Mouse (Mus musculus) fat pad, adult 2 months (tissue): Measurements from ENCODE around the gene Cd84.
"Not testable (repeated sequence)": the region's sequence is repeated elsewhere in the genome, so short reads cannot be mapped to it uniquely, and the experiment has no call there.

Source experiments
- DNase-seq: peaks from one replicate; pipeline ENCODE4 v3.0.0-alpha.2; 2011; ENCODE audit warnings: low read depth, low spot score; ENCODE audit errors: extremely low read depth

Gene Cd84

DNA sequence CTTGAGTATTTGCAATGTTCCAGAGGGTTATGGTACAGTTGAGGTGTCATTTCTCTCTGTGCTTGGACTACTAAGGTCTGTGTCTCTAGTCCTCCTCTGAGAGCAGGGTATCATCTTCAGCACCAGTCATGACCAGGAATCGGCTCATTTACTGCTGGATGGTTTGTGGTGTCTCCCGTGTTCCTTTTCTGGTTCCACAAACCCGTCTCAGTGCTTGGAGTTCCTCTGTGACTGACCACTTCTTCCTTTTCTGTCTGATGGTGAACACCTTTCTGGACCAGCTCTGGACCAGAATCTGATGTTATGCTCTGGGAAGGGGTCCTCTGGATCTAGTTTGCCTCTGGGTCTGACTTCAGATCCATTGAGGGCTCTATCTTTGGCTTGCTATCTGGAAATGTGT, at the start of gene Cd84:
Gene Cd84, plus strand, starts transcription at position 210 of the 400 bp plus-strand sequence.
- DNase-seq = no peak

DNA sequence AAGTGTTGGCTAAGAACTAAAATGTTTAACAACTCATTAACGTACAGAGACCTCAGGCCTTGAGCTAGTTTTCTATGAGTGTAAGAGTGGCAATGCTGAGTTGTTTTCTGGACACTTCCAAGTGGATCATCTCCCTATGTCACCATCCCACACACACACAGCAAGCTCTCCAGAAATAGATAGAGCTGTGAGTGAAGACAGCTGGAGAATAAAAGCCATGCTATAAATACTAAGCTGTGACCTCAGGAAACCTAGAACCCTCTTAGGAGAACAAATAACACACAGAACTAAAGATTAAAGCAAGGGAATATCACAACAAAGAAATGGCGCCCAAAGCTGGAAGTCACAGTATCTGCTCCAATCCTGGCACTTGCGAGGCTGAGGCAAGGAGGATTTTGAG, 48.0 kb upstream of the Cd84 start:
- no peak for DNase-seq

DNA sequence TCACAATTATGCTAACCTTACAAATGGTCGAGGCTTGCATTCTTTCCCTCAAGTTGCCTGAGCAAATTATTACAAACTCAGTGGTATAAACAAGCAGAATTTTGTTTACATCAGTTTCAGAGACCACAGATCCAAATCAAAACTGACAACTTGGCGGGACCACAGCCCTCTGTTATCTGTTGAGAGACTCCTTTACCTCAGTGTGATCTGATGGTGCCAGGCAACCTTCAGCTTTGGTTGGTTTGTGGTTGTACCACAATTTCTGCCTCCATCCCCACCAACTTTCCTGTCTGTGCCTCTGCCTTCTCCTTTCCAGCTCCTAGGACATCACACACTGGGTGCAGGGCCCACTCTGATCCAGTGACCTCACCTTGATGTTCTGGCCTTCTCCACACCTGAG, 43.3 kb upstream of the Cd84 start:
- no peak for DNase-seq

DNA sequence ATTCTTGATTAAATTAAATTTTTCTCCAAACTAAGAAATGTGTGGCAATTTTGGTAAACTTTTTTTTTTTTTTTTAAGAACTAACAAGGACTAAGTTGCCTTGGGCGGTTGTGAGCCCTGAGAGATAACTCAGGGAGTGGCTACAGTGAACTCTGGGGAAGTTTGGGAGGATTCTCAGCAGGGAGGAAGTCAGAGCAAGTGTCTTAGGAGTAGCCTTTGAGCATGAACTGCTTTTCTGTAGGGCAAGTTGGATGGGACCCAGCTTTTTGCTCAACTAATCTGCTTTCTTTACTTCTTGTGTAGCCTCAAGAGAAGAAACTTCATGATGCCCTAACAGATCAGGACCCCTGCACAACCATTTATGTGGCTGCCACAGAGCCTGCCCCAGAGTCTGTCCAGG, 41.7 kb upstream of the Cd84 start:
- DNase-seq = no peak

DNA sequence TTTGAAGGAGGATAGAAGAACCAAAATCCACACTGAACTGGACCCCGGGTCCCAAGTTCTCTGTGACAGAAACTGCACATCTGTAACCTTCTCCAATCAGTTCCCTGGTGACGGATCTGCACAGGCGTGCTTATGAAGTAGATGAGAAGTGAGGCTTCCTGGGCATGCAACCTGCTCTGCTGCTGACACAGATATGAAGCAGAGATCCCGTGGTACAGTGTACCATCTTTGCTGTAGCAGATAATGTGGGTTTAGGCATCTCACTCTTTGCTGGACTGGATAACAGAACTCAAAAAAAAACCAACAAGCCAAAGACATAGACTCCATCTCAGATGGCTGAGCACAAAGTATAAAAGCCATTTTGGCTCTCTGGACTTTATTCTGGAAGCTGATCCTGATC, 39.8 kb upstream of the Cd84 start:
- DNase-seq = no peak

DNA sequence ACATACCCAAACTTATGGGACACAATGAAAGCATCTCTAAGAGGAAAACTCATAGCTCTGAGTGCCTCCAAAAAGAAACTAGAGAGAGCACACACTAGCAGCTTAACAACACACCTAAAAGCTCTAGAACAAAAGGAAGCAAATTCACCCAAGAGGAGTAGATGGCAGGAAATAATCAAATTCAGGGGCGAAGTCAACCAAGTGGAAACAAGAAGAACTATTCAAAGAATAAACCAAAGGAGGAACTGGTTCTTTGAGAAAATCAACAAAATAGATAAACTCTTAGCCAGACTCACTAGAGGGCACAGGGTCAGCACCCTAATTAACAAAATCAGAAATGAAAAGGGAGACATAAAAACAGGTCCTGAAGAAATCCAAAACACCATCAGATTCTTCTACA, 28.4 kb upstream of the Cd84 start:
- DNase-seq = not testable (repeated sequence)

DNA sequence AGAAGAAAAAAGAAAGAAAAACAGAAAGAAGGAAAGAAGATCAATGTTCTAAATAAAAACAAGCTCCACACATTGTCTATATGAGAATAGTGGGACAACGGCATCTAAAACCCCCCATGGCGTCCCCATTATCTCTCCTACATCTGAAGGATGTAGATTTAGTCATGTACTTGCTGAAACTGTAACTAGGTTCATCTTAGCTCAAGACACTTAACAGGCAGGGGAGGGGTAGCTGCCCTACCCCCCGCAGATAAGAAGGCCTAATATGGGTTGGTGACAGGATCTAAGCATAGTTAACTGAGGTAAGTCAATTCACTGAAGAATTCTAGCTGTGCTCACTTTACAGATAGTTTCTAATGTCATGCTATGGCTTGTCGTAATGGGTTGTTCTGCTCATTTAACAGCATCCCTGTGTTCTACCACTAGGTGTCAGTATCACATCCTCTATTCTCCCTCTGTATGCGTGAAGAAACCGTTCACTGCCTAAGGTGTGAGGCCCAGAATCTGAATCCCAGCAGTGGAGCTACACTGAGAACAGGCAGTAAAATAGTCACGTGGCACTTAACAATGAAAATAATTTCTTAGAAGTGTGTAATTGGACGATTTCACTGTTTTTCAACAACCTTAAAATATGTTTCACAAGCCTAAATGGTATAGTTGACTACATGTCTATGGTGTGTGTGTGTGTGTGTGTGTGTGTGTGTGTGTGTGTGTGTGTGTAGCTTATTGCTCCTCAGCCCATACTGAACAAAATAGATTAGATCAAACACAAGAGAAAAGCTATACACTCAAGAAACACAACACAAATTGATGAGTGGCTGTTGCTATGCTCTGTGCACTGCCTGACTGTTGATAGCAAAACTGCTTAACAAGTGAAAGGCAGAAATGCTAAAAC, 23.7 kb upstream of the Cd84 start:
- no peak for DNase-seq

DNA sequence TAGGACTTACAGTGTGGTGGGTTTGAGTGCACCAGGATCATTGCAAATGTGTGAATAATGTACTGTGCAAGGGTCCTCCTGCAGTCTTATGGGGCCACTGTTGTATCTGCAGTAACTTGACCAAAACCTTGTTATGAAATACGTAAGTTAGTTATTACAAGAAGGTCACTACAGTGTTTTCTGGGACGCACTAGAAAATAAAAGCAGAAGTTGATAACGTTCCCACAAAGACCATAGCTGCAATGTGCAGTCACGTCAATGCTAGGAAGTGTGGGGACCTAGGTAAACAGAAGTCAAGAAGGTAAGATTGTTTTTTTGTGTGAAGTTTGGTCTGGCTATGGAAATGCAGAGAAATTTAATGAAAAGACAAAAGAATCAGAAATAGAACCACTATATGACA, 22.5 kb upstream of the Cd84 start:
- no peak for DNase-seq

DNA sequence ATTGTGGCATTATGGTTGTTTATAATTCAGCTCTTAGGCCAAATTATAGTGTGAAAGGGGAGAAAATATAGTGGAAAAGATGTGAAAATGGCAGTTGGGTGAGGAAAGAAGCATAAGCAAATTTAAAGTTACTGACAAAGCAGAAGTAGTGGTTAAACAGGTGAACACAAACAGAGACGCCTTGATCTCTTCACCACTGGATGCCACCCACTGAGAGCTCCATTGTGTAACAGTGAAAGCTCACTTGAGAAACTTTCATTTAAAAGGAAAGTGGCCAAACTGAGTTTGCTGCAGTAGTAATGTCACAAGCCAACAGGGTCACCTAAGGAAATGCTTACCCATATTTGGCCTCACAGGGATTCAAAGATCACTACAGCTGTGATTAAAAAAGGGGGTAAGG, 18.2 kb upstream of the Cd84 start:
- no peak for DNase-seq

DNA sequence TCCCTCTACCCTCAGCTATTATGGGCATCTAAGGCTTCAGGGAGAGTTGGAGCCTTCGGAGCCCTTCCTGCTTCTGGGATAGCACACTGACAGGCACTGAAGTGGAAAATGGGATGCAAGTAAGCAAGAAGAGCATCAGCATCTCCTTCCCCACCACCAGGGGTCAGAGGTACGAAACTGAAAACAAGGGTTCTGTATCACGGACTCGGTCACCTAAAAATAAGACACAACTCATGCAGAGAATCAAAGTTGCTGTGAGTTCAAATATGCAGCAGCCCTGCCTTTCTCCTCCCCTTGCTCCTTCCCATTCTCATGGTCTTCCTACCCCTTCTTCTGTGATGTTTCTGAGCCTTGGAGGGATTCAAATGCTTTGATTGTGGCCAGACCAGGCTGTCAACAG, 14.0 kb upstream of the Cd84 start:
- no peak for DNase-seq

DNA sequence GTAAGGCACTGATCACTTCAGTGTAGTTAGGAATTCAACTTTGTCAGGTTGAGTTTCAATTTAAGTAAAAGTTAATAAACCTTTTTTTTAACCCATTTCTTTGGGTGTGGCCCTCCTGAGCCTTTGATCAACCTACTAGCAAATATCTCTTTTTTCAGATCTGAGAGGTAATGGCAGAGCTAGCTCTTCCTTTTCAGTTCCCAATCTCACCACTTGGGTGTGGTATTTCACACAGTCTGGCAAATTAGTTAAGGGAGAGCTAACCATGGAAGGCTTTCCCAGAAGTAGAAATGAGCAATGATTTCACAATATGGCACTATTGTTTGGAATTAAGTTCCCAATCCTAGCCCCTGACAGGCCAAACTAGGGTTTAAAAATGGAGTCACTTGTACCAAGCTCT, 13.3 kb upstream of the Cd84 start:
- DNase-seq = no peak

DNA sequence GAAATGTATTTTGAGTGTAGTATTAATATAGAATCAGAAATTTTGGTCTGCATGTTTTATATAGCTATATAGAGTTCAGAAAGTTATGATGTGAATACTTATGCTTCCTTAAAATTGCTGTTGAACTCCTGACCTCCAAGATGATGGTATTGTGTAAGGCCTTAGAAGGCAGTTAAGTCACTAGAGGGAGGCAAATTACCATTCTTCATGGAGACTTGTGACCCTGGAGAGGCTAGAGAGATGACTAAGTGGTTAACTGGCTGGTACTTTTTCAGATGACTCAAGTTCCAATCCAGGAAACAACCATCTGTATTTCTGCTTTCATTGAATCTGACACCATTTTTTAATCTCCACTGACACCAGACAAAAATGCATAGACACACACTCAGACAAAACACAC, 11.8 kb upstream of the Cd84 start:
- DNase-seq = no peak

DNA sequence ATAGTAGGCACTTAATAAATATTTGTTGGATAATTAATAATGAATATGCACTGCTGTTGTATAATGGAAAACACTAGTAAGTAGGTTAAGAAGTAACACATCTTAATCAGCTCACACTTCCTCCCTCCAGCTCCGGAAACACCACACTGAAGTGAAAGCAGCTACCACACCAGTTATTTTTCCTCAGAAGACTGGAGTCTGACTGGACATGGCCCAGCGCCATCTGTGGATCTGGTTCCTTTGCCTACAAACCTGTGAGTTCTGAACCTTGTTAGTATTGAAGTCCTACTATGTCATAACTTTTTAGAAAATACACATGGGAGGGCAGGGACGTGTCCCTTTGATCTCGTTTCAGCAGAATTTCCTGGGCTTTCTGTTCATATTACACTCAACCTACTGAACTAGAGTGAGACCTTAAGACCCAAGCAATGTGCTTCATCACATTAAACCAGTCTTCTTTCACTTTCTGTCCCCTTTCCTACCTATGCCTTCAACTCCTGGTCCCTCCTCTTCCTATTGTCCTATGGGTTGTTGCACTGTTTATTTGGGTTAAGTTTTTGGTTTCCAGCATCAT, 1.0 kb downstream of the Cd84 start:
- DNase-seq = no peak

DNA sequence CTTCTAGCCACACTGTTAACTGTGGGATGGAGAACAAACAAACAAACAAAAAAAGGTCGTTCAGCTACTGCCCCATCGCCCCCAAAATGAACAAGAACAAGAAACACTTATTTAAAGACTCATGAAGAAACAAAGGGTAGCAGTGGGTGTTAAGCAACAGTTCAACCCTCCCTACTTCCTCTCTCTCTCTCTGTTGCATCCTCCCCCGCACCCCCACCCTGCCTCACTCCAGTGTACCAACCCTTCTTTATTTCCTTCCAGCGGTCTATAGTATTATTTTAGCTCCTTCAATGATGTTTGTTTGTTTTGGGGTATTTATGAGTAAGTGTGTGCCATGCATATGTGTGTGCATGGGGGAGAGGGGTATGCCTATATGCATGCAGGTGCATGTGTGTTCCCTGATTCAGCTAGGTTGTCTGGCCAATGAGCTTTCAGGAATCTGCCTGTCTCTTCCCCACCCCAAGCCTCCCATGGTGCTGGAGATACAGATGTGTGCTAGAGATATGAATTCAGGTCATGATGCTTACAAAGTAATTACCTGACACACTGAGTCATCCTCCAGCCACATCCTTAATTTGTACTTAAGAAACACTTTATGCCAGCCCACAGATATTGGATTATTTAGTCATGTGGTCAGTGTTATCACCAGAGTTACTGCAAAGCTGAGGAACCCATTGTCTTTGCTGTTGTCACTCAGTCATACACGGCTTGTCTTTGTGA, 5.7 kb downstream of the Cd84 start:
- DNase-seq = no peak

DNA sequence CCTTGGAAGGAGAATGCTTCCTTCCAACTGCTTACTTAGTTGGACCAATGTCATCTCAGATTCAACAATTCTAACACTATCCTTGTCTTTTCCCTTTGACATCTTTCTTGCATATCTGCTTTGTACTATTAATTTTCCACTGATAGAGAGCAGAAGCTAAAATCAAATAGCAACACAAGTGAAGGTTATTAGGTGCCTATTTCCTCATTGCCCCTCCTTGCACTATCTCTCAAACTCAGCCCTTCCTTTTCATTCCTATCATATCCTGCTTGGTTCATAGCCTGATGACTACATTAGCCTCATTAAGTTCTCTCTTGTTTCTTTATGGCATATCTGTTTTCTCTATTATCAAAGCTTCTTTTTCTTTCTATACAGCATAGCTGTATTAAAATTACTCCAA, 8.7 kb downstream of the Cd84 start:
- DNase-seq = no peak

DNA sequence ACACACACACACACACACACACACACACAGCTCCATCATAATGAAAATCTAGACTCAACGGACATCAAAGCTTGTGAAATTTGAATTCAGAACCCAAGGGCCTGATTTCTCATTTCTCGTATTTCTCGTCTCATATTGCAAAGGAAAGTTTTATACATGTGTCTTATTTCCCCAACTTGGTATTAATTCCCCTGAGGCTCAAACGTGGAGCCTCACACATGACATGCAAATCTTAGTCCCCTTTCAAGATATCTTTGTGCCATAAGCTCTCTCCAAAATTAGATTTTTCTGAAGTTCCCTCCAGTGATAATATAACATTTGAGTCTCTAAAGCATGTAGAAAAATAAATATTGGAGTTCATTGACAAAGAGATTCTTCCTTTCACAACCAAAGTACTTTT, 9.3 kb downstream of the Cd84 start:
- no peak for DNase-seq

DNA sequence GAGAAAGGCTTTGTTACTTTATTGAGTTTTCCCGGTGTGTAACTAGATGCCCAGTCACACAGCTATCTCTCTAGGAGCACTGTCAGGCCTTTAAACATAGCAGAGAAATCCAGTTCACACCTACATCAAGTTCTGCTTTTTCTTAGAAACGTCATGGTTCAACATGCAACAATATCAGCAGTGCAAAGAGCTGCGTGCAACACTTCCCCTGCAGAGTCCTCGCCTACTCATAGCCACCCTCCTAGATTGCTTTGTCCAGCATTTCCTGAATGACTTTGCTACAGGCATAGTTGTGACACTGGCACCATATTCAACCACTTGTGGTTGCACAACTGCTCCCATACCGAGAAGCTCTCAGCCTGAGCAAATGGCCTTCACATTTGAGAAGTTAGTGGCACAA, 10.0 kb downstream of the Cd84 start:
- no peak for DNase-seq

DNA sequence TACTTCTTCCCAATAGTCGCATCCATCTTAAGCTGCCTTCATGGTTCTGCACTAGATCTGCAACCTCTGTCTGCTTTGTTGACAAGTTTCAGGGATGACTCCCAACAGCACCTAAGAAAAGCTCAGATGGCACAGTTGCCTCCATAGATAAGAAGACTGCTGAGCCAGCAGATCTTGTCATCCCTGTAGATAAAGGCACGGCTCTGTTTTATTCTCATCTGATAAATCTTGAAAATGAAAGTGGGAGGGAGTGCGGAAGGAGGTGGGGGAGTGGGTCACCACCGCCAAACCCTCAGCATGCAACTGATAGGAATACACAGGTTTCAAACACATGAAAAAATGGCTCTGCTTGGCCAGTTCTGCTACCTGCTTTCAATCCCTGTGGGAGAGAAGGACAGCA, 26.0 kb downstream of the Cd84 start:
- no peak for DNase-seq

DNA sequence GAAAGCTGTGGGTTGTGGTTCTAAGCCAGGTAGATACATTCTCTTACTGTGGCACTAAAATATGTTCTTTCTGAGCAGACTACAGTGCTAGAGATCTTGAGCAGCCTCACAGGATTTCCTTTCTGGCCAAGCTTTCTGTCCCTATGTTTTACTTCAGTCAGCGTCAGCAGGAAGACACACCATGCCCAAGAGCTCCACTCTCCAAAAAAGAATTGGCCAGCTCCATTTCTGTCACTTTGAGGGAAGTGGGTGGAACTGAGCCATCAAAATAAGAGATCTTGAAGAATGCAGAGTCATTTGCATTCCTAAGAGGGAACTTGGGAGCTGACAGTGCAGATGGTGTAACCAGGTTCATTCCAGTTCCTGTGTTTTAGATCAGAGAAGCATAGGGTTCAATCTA, 47.5 kb downstream of the Cd84 start:
- DNase-seq = no peak

DNA sequence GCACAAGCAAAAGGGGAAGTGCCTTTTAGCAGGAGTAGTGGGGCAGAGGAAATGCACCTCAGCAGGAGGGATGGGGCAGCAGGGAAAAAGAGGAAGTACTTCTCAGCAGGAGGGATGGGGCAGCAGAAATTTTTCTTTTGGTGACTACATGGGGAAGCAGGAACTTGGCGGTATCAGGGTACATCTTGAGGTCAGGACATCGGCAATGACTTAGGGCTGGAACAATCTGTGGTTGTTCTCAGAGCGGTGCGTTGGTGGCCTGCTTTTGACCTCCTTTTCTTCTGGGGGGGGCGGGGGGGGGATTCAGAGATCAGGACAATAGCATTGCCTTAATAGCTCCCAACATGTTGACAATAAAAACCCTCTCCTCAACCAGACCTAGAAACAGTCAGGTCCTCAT, 55.9 kb downstream of the Cd84 start, which contains the start of gene Gm10521:
Gene Gm10521, plus strand, starts transcription at position 301 of the 400 bp plus-strand sequence.
- DNase-seq = not testable (repeated sequence)

DNA sequence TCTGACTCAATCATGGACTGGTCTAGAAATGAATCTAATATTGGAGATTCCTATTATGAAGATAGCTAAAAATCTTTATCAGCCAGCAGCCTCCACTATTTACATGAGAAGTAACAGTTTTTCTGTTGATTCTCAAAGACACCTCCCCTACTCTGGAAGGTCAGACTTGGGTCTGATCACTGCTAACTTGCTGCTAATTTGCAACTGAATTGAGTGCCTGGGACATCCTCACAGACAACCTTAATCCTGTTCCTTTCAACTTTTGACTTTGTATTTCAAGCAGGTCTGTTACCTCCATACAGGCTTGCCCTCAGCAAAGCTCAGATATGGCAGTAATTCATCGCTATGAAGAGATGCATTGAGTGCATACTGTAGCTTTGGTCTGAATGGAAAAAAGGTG, 64.5 kb downstream of the Cd84 start:
- DNase-seq = no peak
